Mouse (Mus musculus) thymus, adult 2 months (tissue): ENCODE data around the gene Cnn1. TPM values are rescaled to one million over a fixed set of nuclear protein-coding genes. Genes with fewer than 3 reads are reported as not detected.

ENCODE experiments used
- DNase-seq: peaks from one replicate; pipeline ENCODE4 v3.0.0; 2021
- H3K27ac ChIP-seq: fragments of 200-500 bp; 2 replicates; pipeline ENCODE4 v1.5.1; 2012; ENCODE audit warnings: low read length, control low read depth; ENCODE audit not compliant: control insufficient read depth, insufficient read depth
- H3K27me3 ChIP-seq: fragments of 200-500 bp; 2 replicates; pipeline ENCODE4 v1.6.1; 2012; ENCODE audit warnings: mild to moderate bottlenecking, low read length, moderate library complexity, mixed read lengths; ENCODE audit not compliant: control insufficient read depth, insufficient read depth
- H3K36me3 ChIP-seq: fragments of 200-500 bp; 2 replicates; pipeline ENCODE4 v1.6.1; 2012; ENCODE audit warnings: mild to moderate bottlenecking, low read length, moderate library complexity; ENCODE audit not compliant: control insufficient read depth, insufficient read depth
- H3K4me1 ChIP-seq: fragments of 200-500 bp; replicated peaks from 2 replicates; pipeline ENCODE4 v1.6.1; 2012; ENCODE audit warnings: low read length; ENCODE audit not compliant: control insufficient read depth, insufficient read depth
- H3K4me3 ChIP-seq: fragments of 200-500 bp; 2 replicates; pipeline ENCODE4 v1.5.1; 2012; ENCODE audit warnings: mild to moderate bottlenecking, low read length, control low read depth, moderate library complexity; ENCODE audit not compliant: control insufficient read depth, insufficient read depth
- CTCF ChIP-seq: fragments of 200-500 bp; IDR thresholded peaks from 2 replicates; pipeline ENCODE4 v1.5.1; 2012; ENCODE audit warnings: mild to moderate bottlenecking, control low read depth, low read length, moderate library complexity, borderline replicate concordance; ENCODE audit not compliant: control insufficient read depth, poor library complexity, insufficient read depth; ENCODE audit errors: extremely low read depth
- POLR2A ChIP-seq: fragments of 200-500 bp; IDR thresholded peaks from 2 replicates; pipeline ENCODE4 v1.6.1; 2012; ENCODE audit warnings: mild to moderate bottlenecking, low read length, control low read depth, moderate library complexity; ENCODE audit not compliant: control insufficient read depth, poor library complexity, insufficient read depth; ENCODE audit errors: extremely low read depth
- WGBS: fragments of 180-500 bp; shearing (Covaris S2); methylation state at CpG from one replicate; pipeline ENCODE4 v1.1.7; 2018; 5-methylcytosine and 5-hydroxymethylcytosine counted together
- polyA plus RNA-seq: library from polyadenylated mRNA; depleted of rRNA; stranded (reverse); fragments of >200 nt; gene quantifications from 2 replicates; pipeline ENCODE4 v1.2.3, GENCODE M21; 2012

Gene Cnn1
- polyA plus RNA-seq, 1 experiment: 5.0 TPM

- Histone ChIP-seq H3K27me3 (no peaks in the 10 kb centered on the region), H3K4me1 (no peaks in the 10 kb centered on the region), H3K27ac (no peak overlapping the region), H3K36me3 (peaks cover 11% of the 10 kb centered on the region), H3K4me3 (no peak overlapping the region)
- DNase-seq: no peak
- TF ChIP-seq POLR2A: no peak
- no peak for TF ChIP-seq CTCF
- WGBS: 97% methylated on average over 2 of the region's 2 CpGs
Measured at GRCm38 (mm10) chr9:22061339-22061738, 37.7 kb upstream of the Cnn1 start.

- no peak for DNase-seq
- Histone ChIP-seq H3K4me3 (no peak overlapping the region), H3K27ac (no peak overlapping the region), H3K27me3 (no peaks in the 10 kb centered on the region), H3K36me3 (peaks cover 10% of the 10 kb centered on the region), H3K4me1 (no peaks in the 10 kb centered on the region)
- TF ChIP-seq CTCF (no peak), POLR2A (no peak)
- WGBS: 91% methylated on average over 3 of the region's 3 CpGs
Measured at GRCm38 (mm10) chr9:22064341-22064740, 34.7 kb upstream of the Cnn1 start.

GRCm38 (mm10) chr9:22065642-22066041 lies 33.4 kb upstream of the Cnn1 start:
- Histone ChIP-seq H3K36me3 (peaks cover 5% of the 10 kb centered on the region; the same call in 1 of the 2 replicates), H3K27me3 (no peaks in the 10 kb centered on the region), H3K4me3 (no peak overlapping the region), H3K4me1 (peaks cover 5% of the 10 kb centered on the region; the same call in 1 of the 2 replicates), H3K27ac (no peak overlapping the region)
- TF ChIP-seq POLR2A (no peak), CTCF (no peak)
- WGBS: 97% methylated on average over 11 of the region's 11 CpGs
- DNase-seq: no peak

DNA sequence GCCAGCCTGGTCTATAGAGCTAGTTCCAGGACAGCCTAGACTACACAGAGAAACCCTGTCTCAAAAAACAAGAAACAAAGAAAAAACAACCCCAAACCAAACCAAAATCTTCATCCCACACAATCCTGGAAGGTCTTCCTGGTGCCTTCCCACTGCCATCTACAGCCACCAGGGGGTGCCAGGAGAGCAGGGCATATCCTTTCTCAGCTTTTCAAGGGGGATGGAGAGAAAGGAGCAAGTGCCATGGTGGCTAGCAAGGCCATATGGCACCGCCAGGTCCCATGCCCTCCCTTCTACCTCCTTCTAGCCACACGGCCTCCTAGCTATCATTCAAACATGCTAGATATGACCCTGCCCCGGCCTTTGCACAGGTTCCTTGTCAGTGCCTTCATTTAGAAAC lies 32.6 kb upstream of the Cnn1 start:
- no peaks in the 10 kb centered on the region for H3K27me3 ChIP-seq
- H3K4me1 ChIP-seq: peaks cover 5% of the 10 kb centered on the region; the same call in 1 of the 2 replicates
- TF ChIP-seq CTCF (peak; percentile 65; the same call in 1 of the 2 replicates), POLR2A (no peak)
- peak; percentile 67 for DNase-seq
- H3K36me3 ChIP-seq: peaks cover 5% of the 10 kb centered on the region; the same call in 1 of the 2 replicates
- no peak overlapping the region for H3K27ac ChIP-seq
- WGBS: 90% methylated on average over 3 of the region's 3 CpGs
- H3K4me3 ChIP-seq: no peak overlapping the region

DNA sequence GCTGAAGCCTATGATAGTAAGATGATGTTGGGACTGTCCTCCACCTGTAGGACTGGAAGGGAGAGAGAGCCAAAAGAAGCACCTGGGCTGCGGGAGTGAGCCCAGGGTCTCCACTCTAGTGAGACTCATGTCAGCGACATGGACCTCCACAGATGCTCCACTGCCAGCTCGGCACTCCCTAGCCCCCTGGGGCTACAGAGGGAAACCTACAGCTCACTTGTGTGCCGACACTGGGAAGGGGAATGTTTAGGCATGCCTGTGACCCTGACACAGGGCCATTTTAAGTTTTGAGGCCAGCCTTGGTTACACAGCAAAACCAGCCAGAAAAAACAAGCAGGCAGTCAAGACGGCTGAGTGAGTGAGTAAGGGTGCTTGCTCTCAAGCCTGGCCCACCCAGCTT lies 31.8 kb upstream of the Cnn1 start:
- Histone ChIP-seq H3K27ac (no peak overlapping the region), H3K27me3 (no peaks in the 10 kb centered on the region), H3K4me3 (no peak overlapping the region), H3K4me1 (peaks cover 5% of the 10 kb centered on the region; the same call in 1 of the 2 replicates), H3K36me3 (no peaks in the 10 kb centered on the region)
- WGBS: 97% methylated on average over 5 of the region's 5 CpGs
- TF ChIP-seq CTCF (no peak), POLR2A (no peak)
- DNase-seq: no peak

- Histone ChIP-seq H3K4me1 (peaks cover 5% of the 10 kb centered on the region; the same call in 1 of the 2 replicates), H3K36me3 (no peaks in the 10 kb centered on the region), H3K27ac (peak overlapping the region; percentile 1; the same call in 1 of the 2 replicates), H3K27me3 (no peaks in the 10 kb centered on the region), H3K4me3 (no peak overlapping the region)
- TF ChIP-seq POLR2A: no peak
- no peak for TF ChIP-seq CTCF
- DNase-seq: no peak
- WGBS: 73% methylated on average over 4 of the region's 4 CpGs
Measured at GRCm38 (mm10) chr9:22069881-22070553, 29.0 kb upstream of the Cnn1 start.
